ENCODE assay signal across 9 mouse cellular contexts in the genomic region with DNA sequence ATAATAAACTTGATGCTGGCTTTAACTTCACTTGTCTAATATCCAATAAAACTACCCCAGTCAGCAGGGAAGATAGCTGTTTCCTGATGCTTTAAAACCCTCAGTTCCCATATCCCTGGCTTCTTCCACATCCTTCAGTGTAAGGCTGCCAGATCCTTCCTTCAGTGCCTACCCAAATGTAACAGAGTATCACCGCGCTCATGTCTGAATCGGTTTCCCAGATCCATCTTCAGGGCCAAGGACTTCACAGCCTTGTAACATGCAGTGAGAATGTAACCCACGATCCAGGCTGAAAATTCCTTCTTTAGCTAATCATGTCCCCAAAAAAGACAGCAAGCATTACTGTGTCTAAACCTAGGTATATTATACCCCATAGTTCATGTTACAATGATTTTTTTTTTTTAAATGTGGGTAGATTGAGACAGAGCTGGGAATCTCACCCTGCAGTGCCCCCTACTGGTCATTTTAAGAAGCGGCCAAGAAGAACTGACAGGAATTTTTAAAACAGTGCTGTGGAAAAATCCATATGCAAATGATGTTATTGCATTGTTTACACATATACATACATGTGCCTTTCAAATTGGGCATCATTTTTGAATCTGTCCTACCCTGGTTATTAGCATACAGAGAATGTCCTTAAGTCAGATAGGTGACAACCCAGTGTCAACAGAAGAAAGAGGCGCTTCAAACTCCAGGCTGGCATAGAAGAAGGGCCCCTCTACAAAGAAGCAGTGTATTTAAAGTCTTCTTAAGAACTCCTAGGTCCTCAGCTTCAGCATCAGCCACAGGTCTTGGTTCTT. TPM values are rescaled to one million over a fixed set of nuclear protein-coding genes. Genes with fewer than 3 reads are reported as not detected.
A peak's percentile ranks its signal among the peaks of the same experiment; 100 is the strongest.
DNase-seq lines count a peak whose midpoint lies in the region; ATAC-seq and TF ChIP-seq lines count a peak whose summit lies in the region.
"Had no signal": no experiment of that assay in that cellular context is flagged by ENCODE, and none has a peak within 500 bp of the region (broad histone marks: within the 10 kb centered on the region; RNA-seq: fewer than 3 reads in every experiment).

No protein-coding gene starts in this region.

- H3K4me3 ChIP-seq in liver, embryonic 11.5 days (ENCODE audit: low read depth, low read length), result no peak overlapping the region
- H3K4me3 ChIP-seq in hindbrain, postnatal 0 days (ENCODE audit: low read length), result no peak overlapping the region
- H3K4me3 ChIP-seq: lung, embryonic 15.5 days had no signal

- no peaks in the 10 kb centered on the region for H3K4me1 ChIP-seq in liver, embryonic 11.5 days (replicated peaks; ENCODE audit: control insufficient read depth, insufficient read depth, low read length)
- no peaks in the 10 kb centered on the region for H3K4me1 ChIP-seq in hindbrain, postnatal 0 days (ENCODE audit: insufficient read depth, low read length)
- H3K4me1 ChIP-seq: lung, embryonic 15.5 days had no signal

- no peaks in the 10 kb centered on the region for H3K9me3 ChIP-seq in liver, embryonic 11.5 days (ENCODE audit: control insufficient read depth, low read length)
- no peaks in the 10 kb centered on the region for H3K9me3 ChIP-seq in hindbrain, postnatal 0 days (ENCODE audit: low read length)
- H3K9me3 ChIP-seq: lung, embryonic 15.5 days had no signal

- no peak overlapping the region for H3K9ac ChIP-seq in liver, embryonic 11.5 days (ENCODE audit: low read depth, low read length)
- no peak overlapping the region for H3K9ac ChIP-seq in hindbrain, postnatal 0 days (replicated peaks; ENCODE audit: low read length)
- H3K9ac ChIP-seq: lung, embryonic 15.5 days had no signal

- ATAC-seq in liver, embryonic 11.5 days (replicated peaks; ENCODE audit: low FRiP score), result no peak
- ATAC-seq in hindbrain, postnatal 0 days, result peak; percentile 70; the same call in 1 of the 2 replicates

- H3K4me2 ChIP-seq in liver, embryonic 11.5 days, result no peak overlapping the region
- H3K4me2 ChIP-seq in hindbrain, postnatal 0 days (ENCODE audit: low read depth, low read length), result no peak overlapping the region
- H3K4me2 ChIP-seq: lung, embryonic 15.5 days had no signal

- H3K27ac ChIP-seq in liver, embryonic 11.5 days (ENCODE audit: low read depth, low read length), result no peak overlapping the region
- no peak overlapping the region for H3K27ac ChIP-seq in hindbrain, postnatal 0 days
- H3K27ac ChIP-seq: lung, embryonic 15.5 days had no signal

- peak; percentile 78 for TF ChIP-seq CTCF in hindbrain, postnatal 0 days (IDR thresholded peaks at IDR 0.05; ENCODE audit: low read depth)

- H3K27me3 ChIP-seq in liver, embryonic 11.5 days (replicated peaks; ENCODE audit: control insufficient read depth, insufficient read depth, low read length), result no peaks in the 10 kb centered on the region
- H3K27me3 ChIP-seq in hindbrain, postnatal 0 days (ENCODE audit: insufficient read depth, low read length), result no peaks in the 10 kb centered on the region
- H3K27me3 ChIP-seq: lung, embryonic 15.5 days had no signal

- 74% methylated on average over 6 of the region's 6 CpGs for WGBS in liver, embryonic 11.5 days
- WGBS in hindbrain, postnatal 0 days, result 74% methylated on average over 6 of the region's 6 CpGs

- peak; percentile 8 to 69 for DNase-seq in adrenal gland, adult (ENCODE audit: inconsistent age in 2 of 2, low spot score in 1 of 2)
- no peak for DNase-seq in adrenal gland, adult 8-10 months
- peak; percentile 17 for DNase-seq in liver
- no peak for DNase-seq in liver, embryonic 11.5 days (ENCODE audit: low spot score)
- peak; percentile 72 to 82 for DNase-seq in cerebellum, postnatal 10 days
- peak; percentile 55 for DNase-seq in hindbrain, postnatal 0 days (ENCODE audit: low spot score)
- DNase-seq in mesoderm, embryonic 11.5 days (ENCODE audit: low read depth, low spot score), result peak; percentile 56
- peak; percentile 49 for DNase-seq in thymus, postnatal 4 days

- H3K36me3 ChIP-seq in liver, embryonic 11.5 days (ENCODE audit: control insufficient read depth, insufficient read depth, low read length), result no peaks in the 10 kb centered on the region
- no peaks in the 10 kb centered on the region for H3K36me3 ChIP-seq in hindbrain, postnatal 0 days (ENCODE audit: insufficient read depth, low read length)
- H3K36me3 ChIP-seq: lung, embryonic 15.5 days had no signal

RNA-seq across cellular contexts. Expression of a gene that starts 38.8 kb away (rescaled TPM):
- 10 to 100 TPM; 22.0 to 33.7 (median 27.6) TPM for total RNA-seq in adrenal gland, adult 8-10 months (2022)
- 19.9 and 26.0 TPM in 2 replicates for polyA plus RNA-seq in liver, embryonic 11.5 days (2014; fragmentation: Nextera tagmentation; extraction: Ambion mirVana)
- 27.5 and 30.3 TPM in 2 replicates for total RNA-seq in hindbrain, postnatal 0 days (2014; rRNA removed)
- 32.9 and 34.4 TPM in 2 replicates for polyA plus RNA-seq in hindbrain, postnatal 0 days (2015; fragmentation: Nextera tagmentation; extraction: Ambion mirVana)

Comparison
In these comparisons a context has a peak if more than half of its experiments do, and no peak if none do; other contexts are left out.
1. DNase-seq: peak in adrenal gland, adult (2 of 2), liver (single experiment), cerebellum, postnatal 10 days (2 of 2), hindbrain, postnatal 0 days (single experiment), mesoderm, embryonic 11.5 days (single experiment) and thymus, postnatal 4 days (single experiment); none in adrenal gland, adult 8-10 months (single experiment) and liver, embryonic 11.5 days (single experiment).